Mouse (Mus musculus) mouse embryonic stem cell (cell line): Measurements from ENCODE around the gene Por.

ENCODE experiments used
- in situ Hi-C, 2 experiments: fragments of 300-500 bp; cut with MboI; formaldehyde crosslinking; loops; 1 replicate in 1 of 2; 3 replicates in 1 of 2; pipeline ENCODE4 v1.14.3; 2019 to 2020; ENCODE audit warnings: low sequenced_read_pairs in 2 of 2, low pct_unique_long_range_greater_than_20kb in 1 of 2, mixed read lengths in 1 of 2; ENCODE audit not compliant: unreplicated experiment in 1 of 2

Gene Por

GRCm38 (mm10) chr5:135651536-135651935 is 18.3 kb upstream of the Por start:
- in situ Hi-C loops: no loop called here

- in situ Hi-C loops: no loop called here
Observed at GRCm38 (mm10) chr5:135653209-135653608, 16.6 kb upstream of the Por start.

- in situ Hi-C loops: no loop called here
Observed at GRCm38 (mm10) chr5:135656046-135656445, 13.8 kb upstream of the Por start.

- in situ Hi-C loops: no loop called here
Observed at GRCm38 (mm10) chr5:135657128-135657527, 12.7 kb upstream of the Por start.

GRCm38 (mm10) chr5:135657703-135658373 is 12.0 kb upstream of the Por start:
- in situ Hi-C loops: no loop called here

GRCm38 (mm10) chr5:135659956-135660355 is 9.9 kb upstream of the Por start:
- in situ Hi-C loops: no loop called here

- in situ Hi-C loops: no loop called here
Observed at GRCm38 (mm10) chr5:135660535-135660934, 9.3 kb upstream of the Por start.

GRCm38 (mm10) chr5:135666890-135667289 is 2.9 kb upstream of the Por start:
- in situ Hi-C loops: no loop called here

GRCm38 (mm10) chr5:135668071-135668470 is 1.8 kb upstream of the Por start:
- in situ Hi-C loops: no loop called here

GRCm38 (mm10) chr5:135670881-135671280 is 1.0 kb downstream of the Por start:
- in situ Hi-C loops: no loop called here

- in situ Hi-C loops: no loop called here
Observed at GRCm38 (mm10) chr5:135672509-135672908, 2.7 kb downstream of the Por start.

GRCm38 (mm10) chr5:135672980-135673379 is 3.1 kb downstream of the Por start:
- in situ Hi-C loops: no loop called here

GRCm38 (mm10) chr5:135674349-135674775 is 4.5 kb downstream of the Por start:
- in situ Hi-C loops: no loop called here

- in situ Hi-C loops: no loop called here
Observed at GRCm38 (mm10) chr5:135674821-135675220, 5.0 kb downstream of the Por start.

GRCm38 (mm10) chr5:135676696-135677095 is 6.9 kb downstream of the Por start:
- in situ Hi-C loops: no loop called here

- in situ Hi-C loops: no loop called here
Observed at GRCm38 (mm10) chr5:135677251-135677650, 7.4 kb downstream of the Por start.

GRCm38 (mm10) chr5:135678481-135678880 is 8.6 kb downstream of the Por start:
- in situ Hi-C loops: no loop called here

- in situ Hi-C loops: no loop called here
Observed at GRCm38 (mm10) chr5:135680967-135681545, 11.2 kb downstream of the Por start.

GRCm38 (mm10) chr5:135682009-135682408 is 12.2 kb downstream of the Por start:
- in situ Hi-C loops: no loop called here

GRCm38 (mm10) chr5:135682942-135683570 is 13.2 kb downstream of the Por start:
- in situ Hi-C loops: no loop called here
